Mouse (Mus musculus) heart, postnatal 4 days (tissue): ENCODE measurements around the gene Prr29. TPM values are rescaled to one million over a fixed set of nuclear protein-coding genes. Genes with fewer than 3 reads are reported as not detected.
"Not testable (repeated sequence)": the region's sequence is repeated elsewhere in the genome, so short reads cannot be mapped to it uniquely, and the experiment has no call there.

Source experiments
- DNase-seq: peaks from one replicate; pipeline ENCODE4 v3.0.0; 2021
- total RNA-seq, 2 experiments: library from RNA; stranded (reverse); gene quantifications; 2 replicates each; pipeline ENCODE4 v1.2.3; 2021

Gene Prr29
- total RNA-seq, 2 experiments from 2014 or later: 0.41 to 0.52 TPM

DNA sequence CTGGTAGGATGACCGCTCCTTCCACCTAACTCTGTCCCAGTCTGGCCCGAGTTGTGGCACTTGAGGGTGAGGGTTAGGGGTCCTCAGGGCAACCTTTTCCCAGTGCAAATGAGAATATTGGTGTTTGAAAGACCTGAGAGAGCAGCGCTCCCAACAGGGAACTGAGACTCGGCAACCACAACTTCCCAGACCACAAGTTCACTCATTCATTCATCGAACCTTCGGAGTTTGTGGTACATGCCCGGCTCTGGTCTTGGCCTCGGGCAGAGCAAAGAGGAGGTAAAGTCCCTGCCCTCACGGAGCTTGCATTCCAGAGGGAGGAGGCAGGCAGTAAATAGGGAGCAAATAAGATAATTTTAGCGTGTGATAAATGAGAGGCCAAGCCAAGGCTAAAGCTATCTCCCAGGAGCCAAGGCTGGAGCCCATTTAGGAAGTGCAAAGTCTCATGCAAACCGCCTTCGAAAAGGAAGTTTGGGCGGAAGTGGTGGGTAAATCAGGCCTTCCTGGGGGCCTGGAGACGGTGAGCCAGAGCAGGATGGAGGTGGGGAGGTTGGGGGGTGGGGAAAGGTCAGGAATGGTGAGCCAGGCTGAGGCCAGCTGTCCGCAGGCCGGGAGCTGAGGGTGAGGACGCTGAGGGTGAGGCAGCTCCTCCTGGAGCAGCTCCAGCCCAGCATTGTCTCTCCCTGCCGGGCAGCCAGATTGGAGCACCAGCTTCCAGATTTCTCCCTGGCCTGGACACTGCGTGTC, 9.7 kb upstream of the Prr29 start:
- DNase-seq: peak; percentile 17

DNA sequence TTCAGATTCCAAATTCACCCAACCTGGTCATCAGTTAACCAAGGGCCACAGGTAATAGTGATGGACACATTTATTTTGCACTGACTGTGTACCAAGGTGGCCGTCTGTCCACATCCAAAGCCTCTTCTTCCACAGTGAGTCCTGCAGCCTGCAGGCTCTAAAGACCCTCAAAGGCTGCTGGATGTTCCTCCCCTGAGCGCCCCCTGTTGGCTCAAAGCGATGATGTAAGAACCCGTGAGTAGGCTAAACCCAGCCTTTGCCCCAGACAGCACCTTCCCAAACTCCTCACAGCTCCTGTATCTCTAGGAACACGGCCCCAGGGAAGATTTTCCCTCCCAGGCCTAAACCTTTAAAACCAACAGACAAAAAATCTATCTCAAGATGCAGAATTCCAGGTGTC, 5.9 kb upstream of the Prr29 start:
- peak; percentile 11 for DNase-seq

- peak; percentile 63 for DNase-seq
Measured at GRCm38 (mm10) chr11:106364712-106365111, 560 bp upstream of the Prr29 start.

DNA sequence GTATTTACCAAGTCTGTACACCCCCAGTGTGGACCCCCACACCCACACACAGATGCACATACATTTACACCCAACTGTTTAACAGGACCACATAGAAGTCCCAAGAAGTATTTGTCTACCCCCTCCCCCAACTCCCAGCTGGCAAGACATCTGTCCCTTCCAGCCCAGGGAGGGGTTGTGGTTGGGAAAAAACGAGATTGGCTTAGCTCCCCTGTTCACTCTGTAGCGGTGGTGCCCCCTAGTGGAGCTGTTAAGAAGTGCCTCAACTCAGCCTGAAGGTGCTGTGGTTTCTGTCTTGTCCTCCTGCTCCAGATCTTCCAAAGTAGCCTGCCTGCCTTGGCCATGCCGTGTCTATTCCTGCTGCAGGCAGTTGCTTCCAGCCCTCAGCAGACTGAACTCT, 1.0 kb downstream of the Prr29 start:
- peak; percentile 94 for DNase-seq

DNA sequence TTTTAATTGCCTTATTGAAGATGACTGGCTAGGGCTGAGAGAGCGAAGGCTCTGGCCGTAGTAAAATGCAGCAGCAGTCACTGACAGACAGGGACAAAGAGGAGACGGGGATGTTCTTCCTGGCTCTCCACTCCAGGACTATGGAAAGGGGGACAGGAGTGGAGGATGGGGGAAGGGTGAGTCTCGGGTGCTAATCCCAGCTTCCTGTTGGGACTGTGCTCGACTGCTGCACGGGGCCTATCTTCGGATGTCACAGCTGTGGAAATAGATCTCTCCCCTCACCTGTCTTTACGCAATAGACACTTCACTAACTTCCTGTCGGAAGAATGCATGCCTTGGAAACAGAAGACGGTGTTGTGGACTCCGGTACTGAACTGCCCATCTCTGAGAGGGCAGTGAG, 8.7 kb downstream of the Prr29 start:
- no peak for DNase-seq

- no peak for DNase-seq
Measured at GRCm38 (mm10) chr11:106374559-106374958, 9.3 kb downstream of the Prr29 start.

DNA sequence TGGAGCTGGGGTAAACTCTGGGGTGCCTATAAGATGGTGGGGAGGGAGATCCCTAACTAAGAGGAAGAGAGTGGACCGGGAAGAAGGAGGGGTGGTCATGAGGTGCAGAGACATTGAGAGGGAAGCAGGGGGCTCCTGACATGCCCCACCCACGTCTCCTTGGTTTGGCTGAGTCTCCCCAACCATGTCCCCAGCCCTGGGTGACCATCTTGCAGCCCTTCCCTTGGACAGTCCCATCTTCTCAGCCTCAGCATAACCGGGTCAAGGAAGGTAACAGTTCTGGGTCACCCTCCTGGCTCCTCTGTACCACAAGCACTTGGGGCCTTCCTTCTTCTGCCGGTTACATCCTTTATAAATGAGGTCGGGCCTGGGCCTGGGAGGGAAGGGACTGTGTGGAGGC, 9.7 kb downstream of the Prr29 start:
- DNase-seq: no peak

DNA sequence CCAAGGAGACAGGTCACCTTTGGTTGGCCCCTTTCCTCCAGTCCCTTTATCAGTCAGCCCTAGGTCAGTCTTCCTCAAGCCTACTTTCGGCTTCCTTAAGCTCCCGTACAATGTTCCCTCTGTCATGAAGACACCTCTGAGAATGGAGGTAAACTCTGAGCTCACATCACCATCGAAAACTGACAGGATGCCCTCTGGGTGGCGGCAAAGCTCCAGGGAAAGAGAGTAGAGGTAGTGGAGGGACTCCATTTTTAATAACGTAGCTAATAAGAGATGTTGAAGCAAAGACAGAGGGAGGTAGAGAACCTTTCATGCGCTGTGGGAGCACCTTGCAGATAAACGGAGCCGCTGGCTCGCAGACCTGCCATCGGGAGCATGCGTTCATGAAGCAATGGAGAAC, 15.7 kb downstream of the Prr29 start:
- DNase-seq: no peak

DNA sequence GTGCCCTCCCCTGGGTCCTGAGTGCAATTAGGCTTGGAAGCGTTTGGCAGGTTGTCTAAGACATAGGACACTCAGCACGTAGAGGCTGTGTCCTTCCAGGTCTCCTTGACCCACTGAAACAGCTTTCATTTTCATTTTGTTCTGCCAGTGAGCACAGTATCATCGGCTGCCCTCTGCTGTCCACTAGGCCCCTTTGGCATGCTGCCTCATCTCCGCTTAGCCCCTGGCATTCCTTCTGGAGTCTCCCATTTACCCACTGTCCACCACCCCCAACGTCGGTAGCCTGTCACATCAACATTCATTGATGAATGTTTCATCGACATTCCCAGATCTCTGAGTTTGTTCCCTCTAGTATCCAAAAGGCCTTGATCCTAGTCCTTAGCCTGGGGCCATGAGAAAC, 16.6 kb downstream of the Prr29 start:
- peak; percentile 55 for DNase-seq

DNA sequence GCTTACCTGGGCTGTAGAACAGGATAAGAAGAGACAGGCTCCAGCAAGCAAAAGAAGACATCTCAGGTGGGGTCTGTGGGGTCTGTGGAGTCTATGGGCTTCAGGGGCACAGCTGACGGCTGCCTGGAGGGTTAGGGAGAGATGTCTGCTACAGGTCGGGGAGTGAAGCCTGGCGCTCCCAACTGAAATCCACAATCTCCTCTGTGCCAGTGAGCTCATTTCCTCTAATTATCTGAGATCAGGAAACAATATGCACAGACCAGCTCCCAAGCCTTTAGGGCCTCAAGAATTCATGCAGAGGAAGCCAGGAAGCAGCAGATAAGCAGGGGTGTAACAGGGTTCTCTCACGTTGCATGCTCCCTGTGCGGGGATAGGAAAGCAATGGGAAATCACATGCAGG, 17.2 kb downstream of the Prr29 start:
- peak; percentile 49 for DNase-seq

DNA sequence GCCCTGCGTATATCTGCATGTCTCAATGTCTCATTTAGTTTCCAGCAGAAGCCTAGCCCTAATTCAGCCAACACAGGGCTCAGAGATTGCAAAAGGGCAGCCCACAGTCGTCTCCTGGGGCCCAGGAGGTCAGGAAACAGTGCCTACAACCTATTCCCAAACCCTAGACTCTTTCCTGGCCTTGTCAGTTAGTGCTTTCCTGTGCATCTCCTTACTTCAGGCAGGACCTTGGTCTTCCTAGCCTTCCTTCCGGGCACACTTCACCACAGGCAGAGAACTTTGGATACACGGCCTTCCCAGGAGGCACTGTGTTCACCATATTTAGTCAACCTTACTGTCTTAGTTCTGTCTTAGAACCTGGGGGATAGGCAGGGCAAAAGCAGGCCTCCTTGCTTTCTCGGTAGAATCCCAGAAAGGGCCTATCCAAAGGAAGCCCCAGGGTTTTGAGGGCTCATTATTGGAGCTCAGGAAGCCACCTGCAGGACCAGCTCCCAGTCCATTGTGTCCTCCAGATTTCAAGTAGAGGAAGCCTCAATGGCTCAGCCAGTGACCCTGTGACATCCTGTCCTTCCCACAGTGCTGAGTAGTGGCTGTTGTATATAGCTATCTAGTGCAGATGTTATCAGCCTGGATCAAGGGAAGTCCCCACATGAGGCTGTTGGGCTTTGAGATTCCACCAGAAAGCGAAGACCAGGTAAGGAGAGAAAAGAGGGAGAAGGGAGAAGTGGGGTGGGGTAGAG, 17.9 kb downstream of the Prr29 start:
- DNase-seq: no peak

DNA sequence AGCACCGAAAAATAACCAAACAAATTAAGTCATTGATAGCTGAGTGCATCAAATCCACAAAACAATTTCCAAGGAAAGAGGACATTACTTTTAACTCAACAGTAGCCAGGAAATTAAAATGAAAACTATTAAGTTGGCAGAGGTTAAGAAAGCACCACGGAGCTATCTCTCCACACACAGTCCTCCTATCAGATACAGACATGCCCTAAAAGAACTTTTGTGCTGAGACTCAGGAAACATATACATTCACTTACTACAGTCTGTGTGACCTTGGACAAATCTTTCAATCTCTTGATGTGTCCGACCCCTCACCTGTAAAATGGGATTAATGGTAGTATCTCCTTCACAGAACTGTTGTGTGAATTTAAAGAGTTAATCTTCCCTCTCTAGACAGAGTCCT, 21.1 kb downstream of the Prr29 start:
- no peak for DNase-seq

- no peak for DNase-seq
Measured at GRCm38 (mm10) chr11:106387020-106387419, 21.7 kb downstream of the Prr29 start.

GRCm38 (mm10) chr11:106387791-106388216, 22.5 kb downstream of the Prr29 start, which contains the start of gene Icam2:
Icam2 (minus strand) TSS chr11:106388075.
- no peak for DNase-seq

GRCm38 (mm10) chr11:106389611-106390010, 24.3 kb downstream of the Prr29 start:
- no peak for DNase-seq

- DNase-seq: no peak
Measured at GRCm38 (mm10) chr11:106390757-106391156, 25.5 kb downstream of the Prr29 start.

- peak; percentile 84 for DNase-seq
Measured at GRCm38 (mm10) chr11:106391546-106392188, 26.4 kb downstream of the Prr29 start.

GRCm38 (mm10) chr11:106392597-106393330, 27.5 kb downstream of the Prr29 start:
- DNase-seq: no peak

DNA sequence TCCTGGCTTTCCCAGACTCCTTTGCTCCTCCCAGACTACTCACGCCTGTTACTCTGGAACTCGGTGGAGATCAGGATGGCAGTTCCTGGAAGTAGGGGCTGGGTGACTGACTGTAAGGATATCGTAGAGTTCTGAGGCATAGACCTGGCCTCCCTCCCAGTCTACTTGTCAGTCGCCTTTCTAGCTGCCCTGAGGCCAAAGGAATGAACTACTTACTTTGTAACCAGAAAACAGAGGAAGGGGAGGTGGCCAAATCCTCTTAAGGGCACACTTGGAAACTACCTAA, 28.0 kb downstream of the Prr29 start:
- no peak for DNase-seq

DNA sequence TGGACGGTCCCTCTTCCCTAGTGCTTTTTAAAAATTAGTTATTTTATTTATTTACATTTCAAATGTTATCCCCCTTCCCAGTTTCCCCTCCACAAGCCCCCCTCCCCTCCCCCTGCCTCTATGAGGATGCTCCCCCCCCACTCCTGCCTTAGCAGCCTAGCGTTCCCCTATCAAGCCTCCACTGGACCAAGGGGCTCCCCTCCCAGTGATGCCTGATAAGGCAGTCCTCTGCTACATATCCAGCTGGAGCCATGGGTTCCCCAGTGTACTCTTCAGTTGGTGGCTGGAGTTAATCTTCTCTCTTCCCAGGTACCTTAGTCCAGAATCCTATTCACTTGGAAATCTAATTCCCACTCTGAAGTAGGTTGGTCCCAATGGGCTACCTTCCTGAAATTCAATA, 28.8 kb downstream of the Prr29 start:
- not testable (repeated sequence) for DNase-seq

- DNase-seq: no peak
Measured at GRCm38 (mm10) chr11:106397656-106398055, 32.4 kb downstream of the Prr29 start.

GRCm38 (mm10) chr11:106398481-106398880, 33.2 kb downstream of the Prr29 start:
- DNase-seq: no peak

DNA sequence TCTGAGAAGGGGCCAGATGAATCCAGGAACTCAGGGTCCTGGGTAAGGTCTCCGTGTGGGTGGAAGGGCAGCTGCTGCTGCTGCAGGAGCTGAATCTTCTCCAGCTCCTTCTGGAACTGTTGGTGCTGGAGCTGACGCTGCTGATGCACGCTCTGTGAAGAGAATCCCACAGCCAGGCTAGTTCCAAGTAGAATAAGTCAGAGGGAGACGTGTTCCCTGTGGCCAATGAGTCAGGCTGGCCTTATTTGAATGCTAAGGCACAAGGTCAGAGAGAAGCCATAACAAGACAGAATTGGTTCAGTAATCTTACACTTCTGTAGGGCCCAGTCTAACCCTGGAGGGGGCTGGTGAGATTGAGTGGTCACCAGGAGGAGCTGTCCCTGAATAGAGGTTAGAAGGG, 44.7 kb downstream of the Prr29 start:
- DNase-seq: no peak
